In genomic region chr15:101224006-101224906, GRCm38 (mm10) we compare ENCODE assay signal across 7 mouse cellular contexts. TPM values are rescaled to one million over a fixed set of nuclear protein-coding genes. Genes with fewer than 3 reads are reported as not detected.
DNase-seq lines count a peak whose midpoint lies in the region; ATAC-seq and TF ChIP-seq lines count a peak whose summit lies in the region.

Gene Grasp, plus strand, starts transcription at chr15:101224188.

- peak within 1 kb of the TSS; percentile 98 for H3K9ac ChIP-seq in heart, adult 2 months (ENCODE audit: low read depth, low read length)
- peak within 1 kb of the TSS; percentile 92 for H3K9ac ChIP-seq in limb, embryonic 13.5 days
- H3K9ac ChIP-seq in midbrain, embryonic 14.5 days (replicated peaks; ENCODE audit: low read length), result peak within 1 kb of the TSS; percentile 76

- no peaks in the 10 kb centered on the region for H3K9me3 ChIP-seq in embryonic facial prominence, embryonic 10.5 days
- H3K9me3 ChIP-seq in limb, embryonic 13.5 days, result no peaks in the 10 kb centered on the region
- H3K9me3 ChIP-seq in midbrain, embryonic 14.5 days (ENCODE audit: control insufficient read depth, low read length), result no peaks in the 10 kb centered on the region

- peak within 1 kb of the TSS; percentile 71 for H3K4me3 ChIP-seq in embryonic facial prominence, embryonic 10.5 days
- peak within 1 kb of the TSS; percentile 71 for H3K4me3 ChIP-seq in heart, adult 2 months
- peak within 1 kb of the TSS; percentile 74 for H3K4me3 ChIP-seq in kidney, adult 2 months (ENCODE audit: insufficient read depth, low read depth, low read length)
- H3K4me3 ChIP-seq in limb, embryonic 13.5 days, result peak within 1 kb of the TSS; percentile 71
- H3K4me3 ChIP-seq in midbrain, embryonic 14.5 days (replicated peaks; ENCODE audit: low read depth, low read length), result peak within 1 kb of the TSS; percentile 63

- WGBS in embryonic facial prominence, embryonic 10.5 days, result under 1% methylated on average over 77 of the region's 77 CpGs
- WGBS in heart, adult 2 months, result under 1% methylated on average over 77 of the region's 77 CpGs
- WGBS in kidney, adult 2 months, result 2% methylated on average over 77 of the region's 77 CpGs
- WGBS in limb, embryonic 13.5 days, result under 1% methylated on average over 65 of the region's 77 CpGs
- under 1% methylated on average over 75 of the region's 77 CpGs for WGBS in midbrain, embryonic 14.5 days

- H3K79me2 ChIP-seq in heart, adult 2 months (replicated peaks; ENCODE audit: control insufficient read depth, insufficient read depth, low read length), result no peaks in the 10 kb centered on the region

- peaks cover 91% of the 10 kb centered on the region for H3K4me1 ChIP-seq in embryonic facial prominence, embryonic 10.5 days
- peaks cover 11% of the 10 kb centered on the region for H3K4me1 ChIP-seq in heart, adult 2 months (ENCODE audit: control insufficient read depth, insufficient read depth, low read length)
- no peaks in the 10 kb centered on the region; the same call in 1 of the 2 replicates for H3K4me1 ChIP-seq in kidney, adult 2 months (ENCODE audit: control insufficient read depth, insufficient read depth, low read length)
- H3K4me1 ChIP-seq in limb, embryonic 13.5 days, result peaks cover 81% of the 10 kb centered on the region
- peaks cover 34% of the 10 kb centered on the region for H3K4me1 ChIP-seq in midbrain, embryonic 14.5 days (ENCODE audit: control insufficient read depth, insufficient read depth, low read length)

- peak within 1 kb of the TSS; percentile 86 for H3K4me2 ChIP-seq in limb, embryonic 13.5 days (replicated peaks)
- peak within 1 kb of the TSS; percentile 97 for H3K4me2 ChIP-seq in midbrain, embryonic 14.5 days (ENCODE audit: low read length)

- peaks cover 38% of the 10 kb centered on the region for H3K27me3 ChIP-seq in embryonic facial prominence, embryonic 10.5 days (replicated peaks; ENCODE audit: low read depth, poor library complexity, severe bottlenecking)
- no peaks in the 10 kb centered on the region for H3K27me3 ChIP-seq in heart, adult 2 months (ENCODE audit: control insufficient read depth, insufficient read depth, low read length)
- H3K27me3 ChIP-seq in kidney, adult 2 months (replicated peaks; ENCODE audit: control insufficient read depth, insufficient read depth, low read length), result no peaks in the 10 kb centered on the region
- no peaks in the 10 kb centered on the region for H3K27me3 ChIP-seq in limb, embryonic 13.5 days
- H3K27me3 ChIP-seq in midbrain, embryonic 14.5 days (ENCODE audit: control insufficient read depth, insufficient read depth, low read length), result no peaks in the 10 kb centered on the region

- DNase-seq in adrenal gland, adult 8-10 months, result peak; percentile 90
- DNase-seq in embryonic facial prominence, embryonic 10.5 days (ENCODE audit: low spot score), result peak; percentile 91
- DNase-seq in heart, adult 2 months, result peak; percentile 94 to 97
- peak; percentile 94 for DNase-seq in kidney, adult 2 months
- peak; percentile 85 for DNase-seq in midbrain, embryonic 14.5 days
- DNase-seq in spleen, adult 12 weeks (ENCODE audit: low spot score), result peak; percentile 48

- TF ChIP-seq CTCF in heart, adult 2 months (IDR thresholded peaks at IDR 0.05), result peak; percentile 32
- no peak for TF ChIP-seq CTCF in kidney, adult 2 months (conservative IDR thresholded peaks at IDR 0.05; ENCODE audit: insufficient read depth, insufficient read length, low read depth, low read length)

- peak; percentile 73 for ATAC-seq in limb, embryonic 13.5 days (ENCODE audit: low FRiP score, low read depth)
- ATAC-seq in midbrain, embryonic 14.5 days (ENCODE audit: low FRiP score, low TSS enrichment), result peak; percentile 80

- TF ChIP-seq EP300 in heart, adult 2 months (IDR thresholded peaks at IDR 0.05; ENCODE audit: insufficient read depth, low read depth, low read length), result 0 out of 2 replicates have a peak, but pooled peaks have one; percentile 66

- H3K36me3 ChIP-seq in embryonic facial prominence, embryonic 10.5 days (replicated peaks), result peaks cover 15% of the 10 kb centered on the region
- H3K36me3 ChIP-seq in heart, adult 2 months (ENCODE audit: control insufficient read depth, insufficient read depth, low read length), result peaks cover 7% of the 10 kb centered on the region; the same call in 1 of the 2 replicates
- H3K36me3 ChIP-seq in kidney, adult 2 months (ENCODE audit: control insufficient read depth, insufficient read depth, low read length), result no peaks in the 10 kb centered on the region
- peaks cover 15% of the 10 kb centered on the region for H3K36me3 ChIP-seq in limb, embryonic 13.5 days
- 0 out of 2 replicates have a peak, but pooled peaks cover 3% of the 10 kb centered on the region for H3K36me3 ChIP-seq in midbrain, embryonic 14.5 days (ENCODE audit: control insufficient read depth, insufficient read depth, low read length)

- TF ChIP-seq POLR2A in heart, adult 2 months (IDR thresholded peaks at IDR 0.05; ENCODE audit: insufficient read depth, low read depth, low read length), result peak; percentile 99
- peak; percentile 91 for TF ChIP-seq POLR2A in kidney, adult 2 months (IDR thresholded peaks at IDR 0.05; ENCODE audit: low read depth, low read length)

- intact Hi-C loops in heart, adult 2 months (cut with DNase I), result loop anchor here (5.0 kb wide), 1 partner anchor 58 kb away; the partner anchor contains the start of gene Atg101

- peak within 1 kb of the TSS; percentile 86 for H3K27ac ChIP-seq in embryonic facial prominence, embryonic 10.5 days (replicated peaks)
- peak within 1 kb of the TSS; percentile 98 for H3K27ac ChIP-seq in heart, adult 2 months
- H3K27ac ChIP-seq in kidney, adult 2 months (ENCODE audit: insufficient read depth, low read depth, low read length), result peak within 1 kb of the TSS; percentile 67
- H3K27ac ChIP-seq in limb, embryonic 13.5 days, result peak within 1 kb of the TSS; percentile 91
- peak within 1 kb of the TSS; percentile 17; the same call in 1 of the 2 replicates for H3K27ac ChIP-seq in midbrain, embryonic 14.5 days (replicated peaks; ENCODE audit: low read depth, low read length)

RNA-seq across cellular contexts. Expression of gene Grasp, which starts in this region (rescaled TPM):
- 10 to 100 TPM in 3 of 4 experiments, 1 to 10 TPM in 1; 8.8 to 19.6 (median 17.1) TPM for total RNA-seq in adrenal gland, adult 8-10 months (2022)
- 5.3 and 6.7 TPM in 2 replicates for polyA plus RNA-seq in embryonic facial prominence, embryonic 10.5 days (2016; fragmentation: Nextera tagmentation; extraction: Ambion mirVana)
- 10 to 100 TPM; 10.9 to 11.5 TPM for total RNA-seq in heart, adult 2 months (2021)
- polyA plus RNA-seq in heart, adult 2 months (2012; rRNA removed), result 7.4 and 7.6 TPM in 2 replicates
- 6.2 and 7.0 TPM in 2 replicates for polyA plus RNA-seq in kidney, adult 2 months (2012; rRNA removed)
- 5.7 and 6.0 TPM in 2 replicates for polyA plus RNA-seq in limb, embryonic 13.5 days (2015; fragmentation: Nextera tagmentation; extraction: Ambion mirVana)
- 0.93 and 0.97 TPM in 2 replicates for polyA plus RNA-seq in midbrain, embryonic 14.5 days (2014; fragmentation: Nextera tagmentation; extraction: Ambion mirVana)

Comparison
In these comparisons a context has a peak if more than half of its experiments do, and no peak if none do; other contexts are left out.
1. Peak in every context shown above with its lines: DNase-seq, ATAC-seq, H3K4me3 ChIP-seq and H3K27ac ChIP-seq.
2. Peak in DNase-seq, ATAC-seq, H3K4me3 ChIP-seq, H3K27ac ChIP-seq, H3K9ac ChIP-seq and H3K4me2 ChIP-seq in midbrain, embryonic 14.5 days; RNA of the gene not detected or under 1 TPM.
3. H3K27ac ChIP-seq: peak in every context shown above with its lines; median percentile 98 in heart, adult 2 months; 91 in limb, embryonic 13.5 days; 86 in embryonic facial prominence, embryonic 10.5 days; 67 in kidney, adult 2 months; 17 in midbrain, embryonic 14.5 days.